Mouse (Mus musculus): Measurements from ENCODE around the gene Smad1. TPM values are rescaled to one million over a fixed set of nuclear protein-coding genes. Genes with fewer than 3 reads are reported as not detected.

Gene Smad1
- polyA plus RNA-seq, 1 experiment from 2014 or later, result 38.3 TPM

GRCm38 (mm10) chr8:79398251-79398981, 902 bp downstream of the Smad1 start:
- under 1% methylated on average over 51 of the region's 68 CpGs for WGBS
- H3K27ac ChIP-seq (ENCODE audit: low read length), result peak overlapping the region; percentile 93

GRCm38 (mm10) chr8:79397705-79398250, 1.5 kb downstream of the Smad1 start:
- 10% methylated on average over 7 of the region's 7 CpGs for WGBS
- H3K9ac ChIP-seq (replicated peaks; ENCODE audit: low read length), result peak overlapping the region; percentile 97
- peak overlapping the region; percentile 93 for H3K27ac ChIP-seq (ENCODE audit: low read length)
- H3K4me1 ChIP-seq (ENCODE audit: insufficient read depth, low read length), result peaks cover 26% of the 10 kb centered on the region
- ATAC-seq (ENCODE audit: low FRiP score, low TSS enrichment), result no peak
- H3K9me3 ChIP-seq (ENCODE audit: low read length), result no peaks in the 10 kb centered on the region
- no peaks in the 10 kb centered on the region; the same call in 1 of the 2 replicates for H3K36me3 ChIP-seq (ENCODE audit: insufficient read depth, low read length)
- peak overlapping the region; percentile 72 for H3K4me2 ChIP-seq (replicated peaks; ENCODE audit: low read depth, low read length)
- H3K27me3 ChIP-seq (ENCODE audit: insufficient read depth, low read length), result no peaks in the 10 kb centered on the region
- H3K4me3 ChIP-seq (ENCODE audit: low read length), result peak overlapping the region; percentile 93

More at GRCm38 (mm10) chr8:79398251-79398981, 902 bp downstream of the Smad1 start:
- ATAC-seq (ENCODE audit: low FRiP score, low TSS enrichment), result peak; percentile 60
- Histone ChIP-seq H3K27me3 (ENCODE audit: insufficient read depth, low read length) (no peaks in the 10 kb centered on the region), H3K4me2 (replicated peaks; ENCODE audit: low read depth, low read length) (peak overlapping the region; percentile 72), H3K4me1 (ENCODE audit: insufficient read depth, low read length) (peaks cover 26% of the 10 kb centered on the region), H3K4me3 (ENCODE audit: low read length) (peak overlapping the region; percentile 93), H3K36me3 (ENCODE audit: insufficient read depth, low read length) (no peaks in the 10 kb centered on the region; the same call in 1 of the 2 replicates), H3K9me3 (ENCODE audit: low read length) (no peaks in the 10 kb centered on the region), H3K9ac (replicated peaks; ENCODE audit: low read length) (peak overlapping the region; percentile 97)

- Histone ChIP-seq H3K4me3 (ENCODE audit: low read length) (no peak overlapping the region), H3K4me1 (ENCODE audit: insufficient read depth, low read length) (peaks cover 32% of the 10 kb centered on the region), H3K36me3 (ENCODE audit: insufficient read depth, low read length) (no peaks in the 10 kb centered on the region; the same call in 1 of the 2 replicates), H3K9me3 (ENCODE audit: low read length) (no peaks in the 10 kb centered on the region), H3K9ac (replicated peaks; ENCODE audit: low read length) (no peak overlapping the region), H3K4me2 (replicated peaks; ENCODE audit: low read depth, low read length) (peak overlapping the region; percentile 25), H3K27ac (ENCODE audit: low read length) (no peak overlapping the region), H3K27me3 (ENCODE audit: insufficient read depth, low read length) (no peaks in the 10 kb centered on the region)
- ATAC-seq (ENCODE audit: low FRiP score, low TSS enrichment), result no peak
- 37% methylated on average over 6 of the region's 6 CpGs for WGBS
Observed at GRCm38 (mm10) chr8:79396911-79397310, 2.4 kb downstream of the Smad1 start.

GRCm38 (mm10) chr8:79394009-79394408, 5.3 kb downstream of the Smad1 start:
- Histone ChIP-seq H3K27me3 (ENCODE audit: insufficient read depth, low read length) (no peaks in the 10 kb centered on the region), H3K36me3 (ENCODE audit: insufficient read depth, low read length) (no peaks in the 10 kb centered on the region; the same call in 1 of the 2 replicates), H3K4me3 (ENCODE audit: low read length) (no peak overlapping the region), H3K9me3 (ENCODE audit: low read length) (no peaks in the 10 kb centered on the region), H3K4me2 (replicated peaks; ENCODE audit: low read depth, low read length) (no peak overlapping the region), H3K27ac (ENCODE audit: low read length) (no peak overlapping the region), H3K4me1 (ENCODE audit: insufficient read depth, low read length) (peaks cover 33% of the 10 kb centered on the region), H3K9ac (replicated peaks; ENCODE audit: low read length) (no peak overlapping the region)
- 63% methylated on average over 9 of the region's 9 CpGs for WGBS
- ATAC-seq (ENCODE audit: low FRiP score, low TSS enrichment), result no peak

GRCm38 (mm10) chr8:79393215-79393614, 6.1 kb downstream of the Smad1 start:
- Histone ChIP-seq H3K27me3 (ENCODE audit: insufficient read depth, low read length) (no peaks in the 10 kb centered on the region), H3K27ac (ENCODE audit: low read length) (no peak overlapping the region), H3K4me1 (ENCODE audit: insufficient read depth, low read length) (peaks cover 40% of the 10 kb centered on the region), H3K4me2 (replicated peaks; ENCODE audit: low read depth, low read length) (no peak overlapping the region), H3K36me3 (ENCODE audit: insufficient read depth, low read length) (no peaks in the 10 kb centered on the region; the same call in 1 of the 2 replicates), H3K4me3 (ENCODE audit: low read length) (no peak overlapping the region), H3K9me3 (ENCODE audit: low read length) (no peaks in the 10 kb centered on the region), H3K9ac (replicated peaks; ENCODE audit: low read length) (no peak overlapping the region)
- WGBS, result 86% methylated on average over 5 of the region's 5 CpGs
- no peak for ATAC-seq (ENCODE audit: low FRiP score, low TSS enrichment)

- no peak for ATAC-seq (ENCODE audit: low FRiP score, low TSS enrichment)
- Histone ChIP-seq H3K4me1 (ENCODE audit: insufficient read depth, low read length) (peaks cover 40% of the 10 kb centered on the region), H3K27me3 (ENCODE audit: insufficient read depth, low read length) (no peaks in the 10 kb centered on the region), H3K27ac (ENCODE audit: low read length) (no peak overlapping the region), H3K4me2 (replicated peaks; ENCODE audit: low read depth, low read length) (no peak overlapping the region), H3K9me3 (ENCODE audit: low read length) (no peaks in the 10 kb centered on the region), H3K36me3 (ENCODE audit: insufficient read depth, low read length) (no peaks in the 10 kb centered on the region; the same call in 1 of the 2 replicates), H3K9ac (replicated peaks; ENCODE audit: low read length) (no peak overlapping the region), H3K4me3 (ENCODE audit: low read length) (no peak overlapping the region)
- 65% methylated on average over 6 of the region's 6 CpGs for WGBS
Observed at GRCm38 (mm10) chr8:79392649-79393048, 6.7 kb downstream of the Smad1 start.

GRCm38 (mm10) chr8:79391454-79391853, 7.9 kb downstream of the Smad1 start:
- Histone ChIP-seq H3K9me3 (ENCODE audit: low read length) (no peaks in the 10 kb centered on the region), H3K27me3 (ENCODE audit: insufficient read depth, low read length) (no peaks in the 10 kb centered on the region), H3K9ac (replicated peaks; ENCODE audit: low read length) (no peak overlapping the region), H3K4me2 (replicated peaks; ENCODE audit: low read depth, low read length) (no peak overlapping the region), H3K36me3 (ENCODE audit: insufficient read depth, low read length) (peaks cover 1% of the 10 kb centered on the region; the same call in 1 of the 2 replicates), H3K27ac (ENCODE audit: low read length) (no peak overlapping the region), H3K4me1 (ENCODE audit: insufficient read depth, low read length) (peaks cover 29% of the 10 kb centered on the region), H3K4me3 (ENCODE audit: low read length) (no peak overlapping the region)
- no peak for ATAC-seq (ENCODE audit: low FRiP score, low TSS enrichment)
- 75% methylated on average over 13 of the region's 13 CpGs for WGBS

GRCm38 (mm10) chr8:79389074-79389786, 10.1 kb downstream of the Smad1 start:
- H3K4me3 ChIP-seq (ENCODE audit: low read length), result peak overlapping the region; percentile 29
- H3K4me2 ChIP-seq (replicated peaks; ENCODE audit: low read depth, low read length), result peak overlapping the region; percentile 45
- ATAC-seq (ENCODE audit: low FRiP score, low TSS enrichment), result peak; percentile 69; the same call in 1 of the 2 replicates
- 40% methylated on average over 23 of the region's 23 CpGs for WGBS
- 0 out of 2 replicates have a peak overlapping the region, but pooled peaks have one; percentile 32 for H3K27ac ChIP-seq (ENCODE audit: low read length)
- peaks cover 36% of the 10 kb centered on the region for H3K4me1 ChIP-seq (ENCODE audit: insufficient read depth, low read length)
- 0 out of 2 replicates have a peak, but pooled peaks cover 3% of the 10 kb centered on the region for H3K36me3 ChIP-seq (ENCODE audit: insufficient read depth, low read length)
- H3K27me3 ChIP-seq (ENCODE audit: insufficient read depth, low read length), result no peaks in the 10 kb centered on the region
- H3K9me3 ChIP-seq (ENCODE audit: low read length), result no peaks in the 10 kb centered on the region
- H3K9ac ChIP-seq (replicated peaks; ENCODE audit: low read length), result no peak overlapping the region

GRCm38 (mm10) chr8:79386831-79387230, 12.5 kb downstream of the Smad1 start:
- WGBS, result 88% methylated on average over 5 of the region's 5 CpGs
- no peak for ATAC-seq (ENCODE audit: low FRiP score, low TSS enrichment)
- H3K4me2 ChIP-seq (replicated peaks; ENCODE audit: low read depth, low read length), result no peak overlapping the region
- peaks cover 44% of the 10 kb centered on the region for H3K4me1 ChIP-seq (ENCODE audit: insufficient read depth, low read length)
- H3K9me3 ChIP-seq (ENCODE audit: low read length), result no peaks in the 10 kb centered on the region
- H3K9ac ChIP-seq (replicated peaks; ENCODE audit: low read length), result no peak overlapping the region
- no peak overlapping the region for H3K4me3 ChIP-seq (ENCODE audit: low read length)
- no peak overlapping the region for H3K27ac ChIP-seq (ENCODE audit: low read length)
- 0 out of 2 replicates have a peak, but pooled peaks cover 3% of the 10 kb centered on the region for H3K36me3 ChIP-seq (ENCODE audit: insufficient read depth, low read length)
- H3K27me3 ChIP-seq (ENCODE audit: insufficient read depth, low read length), result no peaks in the 10 kb centered on the region

Measured in kidney, embryonic 16.5 days (tissue).